Mouse (Mus musculus) kidney, postnatal 0 days (tissue): ENCODE results near the gene Ctbp1. TPM values are rescaled to one million over a fixed set of nuclear protein-coding genes. Genes with fewer than 3 reads are reported as not detected.

Experiments
- ATAC-seq: fragments of 200-750 bp; cut with Nextera tagmentation; replicated peaks from 2 replicates; pipeline ENCODE4 v1.8.0; 2017; ENCODE audit warnings: low read depth, moderate number of reproducible peaks, moderate TSS enrichment, moderate library complexity; ENCODE audit not compliant: low FRiP score
- DNase-seq: peaks from one replicate; pipeline ENCODE4 v3.0.0-alpha.2; 2016; ENCODE audit warnings: low spot score
- H3K27ac ChIP-seq: fragments of 300-500 bp; sonication (generic); 2 replicates; pipeline ENCODE4 v1.5.1; 2014; ENCODE audit warnings: mild to moderate bottlenecking
- H3K27me3 ChIP-seq: fragments of 300-500 bp; sonication (generic); 2 replicates; pipeline ENCODE4 v1.6.1; 2014; ENCODE audit warnings: low read length, mixed read lengths; ENCODE audit not compliant: insufficient read depth
- H3K36me3 ChIP-seq: fragments of 300-500 bp; sonication (generic); 2 replicates; pipeline ENCODE4 v1.6.1; 2014; ENCODE audit warnings: low read length, mixed read lengths; ENCODE audit not compliant: insufficient read depth
- H3K4me1 ChIP-seq: fragments of 300-500 bp; sonication (generic); replicated peaks from 2 replicates; pipeline ENCODE4 v1.6.1; 2014; ENCODE audit warnings: antibody characterized with exemption, low read length, mixed read lengths; ENCODE audit not compliant: insufficient read depth
- H3K4me2 ChIP-seq: fragments of 300-500 bp; sonication (generic); 2 replicates; pipeline ENCODE4 v1.6.1; 2014; ENCODE audit warnings: mild to moderate bottlenecking, low read length, moderate library complexity, mixed read lengths
- H3K4me3 ChIP-seq: fragments of 300-500 bp; sonication (generic); replicated peaks from 2 replicates; pipeline ENCODE4 v1.5.1; 2014; ENCODE audit warnings: low read depth, low read length
- H3K9ac ChIP-seq: fragments of 300-500 bp; sonication (generic); 2 replicates; pipeline ENCODE4 v1.6.1; 2014; ENCODE audit warnings: low read depth, low read length
- H3K9me3 ChIP-seq: fragments of 300-500 bp; sonication (generic); replicated peaks from 2 replicates; pipeline ENCODE4 v1.6.1; 2016; ENCODE audit warnings: low read length, inconsistent platforms, mixed read lengths
- CTCF ChIP-seq: IDR thresholded peaks from 2 replicates; pipeline ENCODE4 v1.5.1; 2016; ENCODE audit warnings: antibody characterized with exemption, low read depth, mild to moderate bottlenecking, moderate library complexity
- WGBS: fragments of 180-500 bp; shearing (Covaris S2); extraction: QIAGEN DNeasy Blood & Tissue Kit; methylation state at CpG from one replicate; pipeline ENCODE4 v1.1.7; 2014; 5-methylcytosine and 5-hydroxymethylcytosine counted together
- polyA plus RNA-seq: library from polyadenylated mRNA; unstranded; fragments of >200 nt; fragmentation: Nextera tagmentation; extraction: Ambion mirVana; gene quantifications from 2 replicates; pipeline ENCODE4 v1.2.1, GENCODE M21; 2015

Gene Ctbp1
- polyA plus RNA-seq, 1 experiment from 2014 or later, result 252 TPM

- no peak overlapping the region for H3K27ac ChIP-seq
- no peaks in the 10 kb centered on the region for H3K36me3 ChIP-seq
- ATAC-seq (no peak), DNase-seq (no peak)
- H3K9me3 ChIP-seq, result no peaks in the 10 kb centered on the region
- WGBS, result 44% methylated on average over 16 of the region's 16 CpGs
- H3K4me3 ChIP-seq, result no peak overlapping the region
- H3K9ac ChIP-seq, result no peak overlapping the region
- TF ChIP-seq CTCF, result no peak
- H3K4me2 ChIP-seq, result no peak overlapping the region
- H3K4me1 ChIP-seq, result no peaks in the 10 kb centered on the region
- H3K27me3 ChIP-seq, result no peaks in the 10 kb centered on the region
These were observed 19.1 kb upstream of the Ctbp1 start for GRCm38 (mm10) chr5:33293796-33294430.

- Histone ChIP-seq H3K4me3 (no peak overlapping the region), H3K9ac (no peak overlapping the region), H3K27me3 (no peaks in the 10 kb centered on the region), H3K9me3 (no peaks in the 10 kb centered on the region), H3K4me2 (peak overlapping the region; percentile 35), H3K27ac (peak overlapping the region; percentile 31; the same call in 1 of the 2 replicates), H3K4me1 (no peaks in the 10 kb centered on the region), H3K36me3 (no peaks in the 10 kb centered on the region)
- ATAC-seq, result peak; percentile 79
- peak; percentile 8 for DNase-seq
- 32% methylated on average over 7 of the region's 7 CpGs for WGBS
- TF ChIP-seq CTCF, result no peak
These were observed 9.2 kb upstream of the Ctbp1 start for GRCm38 (mm10) chr5:33283951-33284350.

GRCm38 (mm10) chr5:33281428-33281827 is 6.6 kb upstream of the Ctbp1 start:
- H3K4me3 ChIP-seq, result no peak overlapping the region
- WGBS, result 50% methylated on average over 1 of the region's 1 CpGs
- no peak for DNase-seq

GRCm38 (mm10) chr5:33278950-33279349 is 4.2 kb upstream of the Ctbp1 start:
- TF ChIP-seq CTCF, result peak; percentile 59
- DNase-seq (peak; percentile 51), ATAC-seq (no peak)
- H3K9me3 ChIP-seq, result no peaks in the 10 kb centered on the region
- H3K27ac ChIP-seq, result no peak overlapping the region
- no peaks in the 10 kb centered on the region for H3K36me3 ChIP-seq
- no peaks in the 10 kb centered on the region for H3K4me1 ChIP-seq
- H3K9ac ChIP-seq, result no peak overlapping the region
- no peaks in the 10 kb centered on the region for H3K27me3 ChIP-seq
- H3K4me2 ChIP-seq, result no peak overlapping the region
- WGBS, result 59% methylated on average over 5 of the region's 5 CpGs
- H3K4me3 ChIP-seq, result no peak overlapping the region

More at GRCm38 (mm10) chr5:33281428-33281827, 6.6 kb upstream of the Ctbp1 start:
- no peak overlapping the region for H3K4me2 ChIP-seq
- H3K9ac ChIP-seq, result no peak overlapping the region
- H3K27me3 ChIP-seq, result no peaks in the 10 kb centered on the region
- no peaks in the 10 kb centered on the region for H3K36me3 ChIP-seq
- H3K9me3 ChIP-seq, result no peaks in the 10 kb centered on the region
- ATAC-seq, result no peak
- no peak overlapping the region for H3K27ac ChIP-seq
- H3K4me1 ChIP-seq, result no peaks in the 10 kb centered on the region
- no peak for TF ChIP-seq CTCF

- H3K36me3 ChIP-seq, result 0 out of 2 replicates have a peak, but pooled peaks cover 3% of the 10 kb centered on the region
- TF ChIP-seq CTCF, result no peak
- no peaks in the 10 kb centered on the region for H3K27me3 ChIP-seq
- no peak overlapping the region for H3K27ac ChIP-seq
- H3K9ac ChIP-seq, result no peak overlapping the region
- H3K9me3 ChIP-seq, result no peaks in the 10 kb centered on the region
- H3K4me2 ChIP-seq, result no peak overlapping the region
- ATAC-seq (no peak), DNase-seq (no peak)
- 64% methylated on average over 2 of the region's 2 CpGs for WGBS
- no peak overlapping the region for H3K4me3 ChIP-seq
- peaks cover 12% of the 10 kb centered on the region for H3K4me1 ChIP-seq
These were observed 2.5 kb upstream of the Ctbp1 start for GRCm38 (mm10) chr5:33277286-33277685.

- Histone ChIP-seq H3K27ac (no peak overlapping the region), H3K4me2 (peak overlapping the region; percentile 85; the same call in 1 of the 2 replicates), H3K9ac (no peak overlapping the region), H3K4me3 (no peak overlapping the region), H3K9me3 (no peaks in the 10 kb centered on the region), H3K4me1 (peaks cover 17% of the 10 kb centered on the region), H3K27me3 (no peaks in the 10 kb centered on the region), H3K36me3 (0 out of 2 replicates have a peak, but pooled peaks cover 3% of the 10 kb centered on the region)
- no peak for ATAC-seq
- no peak for DNase-seq
- no peak for TF ChIP-seq CTCF
- 14% methylated on average over 1 of the region's 1 CpGs for WGBS
These were observed 960 bp upstream of the Ctbp1 start for GRCm38 (mm10) chr5:33275754-33276153.
